Mouse (Mus musculus): ENCODE data around the gene Olfr545. TPM values are rescaled to one million over a fixed set of nuclear protein-coding genes. Genes with fewer than 3 reads are reported as not detected.

Olfr545 gene
- not detected for polyA plus RNA-seq (2012; fragmentation: generic; extraction: Trizol)

DNA sequence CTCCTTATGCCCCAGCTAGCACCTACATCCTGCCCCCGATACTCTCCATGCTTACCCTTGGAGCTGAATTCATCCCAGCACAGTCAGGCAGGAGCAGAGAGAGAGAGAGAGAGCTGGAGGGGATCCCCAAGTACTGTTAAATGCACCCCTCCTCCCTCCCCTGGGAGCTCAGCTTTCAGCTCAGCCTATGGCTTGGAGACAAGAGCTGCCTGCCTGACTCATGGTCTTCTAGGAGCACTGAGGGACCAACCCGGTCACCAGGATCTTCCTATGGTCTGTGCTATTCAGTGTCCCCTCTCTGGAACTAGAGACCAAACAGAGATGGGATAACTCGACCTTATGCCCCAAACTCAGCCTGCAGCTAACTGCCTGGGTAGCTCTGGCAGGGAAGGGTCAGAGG lies at the start of gene Olfr545:
Gene Olfr545 (minus strand): TSS at position 101 of the 400 bp plus-strand sequence.
- Histone ChIP-seq H3K4me3 (no peak within 1 kb of the TSS), H3K4me2 (ENCODE audit: low read depth) (no peak within 1 kb of the TSS), H3K27me3 (ENCODE audit: control insufficient read depth, insufficient read depth, insufficient read length) (no peaks in the 10 kb centered on the region), H3K36me3 (ENCODE audit: control insufficient read depth, insufficient read depth) (no peaks in the 10 kb centered on the region), H3K79me2 (ENCODE audit: control insufficient read depth, insufficient read depth) (no peaks in the 10 kb centered on the region), H3ac (ENCODE audit: control insufficient read depth, insufficient read length) (no peak within 1 kb of the TSS)
- TF ChIP-seq POLR2A (IDR thresholded peaks at IDR 0.05; ENCODE audit: insufficient read length, low read depth) = no peak
- no peak for TF ChIP-seq MYOG (IDR thresholded peaks at IDR 0.05; ENCODE audit: control insufficient read depth in 1 of 3, insufficient read depth in 1 of 3, insufficient read length in 2 of 3, low read depth in 2 of 3)
- no peak for TF ChIP-seq MYOD1 (IDR thresholded peaks at IDR 0.05; ENCODE audit: control insufficient read depth in 1 of 3, insufficient read length in 2 of 3, low read depth in 2 of 3)
- no peak for TF ChIP-seq MAX (IDR thresholded peaks at IDR 0.05; ENCODE audit: low read depth)
- no peak for TF ChIP-seq SRF (IDR thresholded peaks at IDR 0.05; ENCODE audit: control insufficient read depth, insufficient read length, low read depth)
- TF ChIP-seq POLR2AphosphoS2 (IDR thresholded peaks at IDR 0.05; ENCODE audit: insufficient read length, low read depth) = no peak

DNA sequence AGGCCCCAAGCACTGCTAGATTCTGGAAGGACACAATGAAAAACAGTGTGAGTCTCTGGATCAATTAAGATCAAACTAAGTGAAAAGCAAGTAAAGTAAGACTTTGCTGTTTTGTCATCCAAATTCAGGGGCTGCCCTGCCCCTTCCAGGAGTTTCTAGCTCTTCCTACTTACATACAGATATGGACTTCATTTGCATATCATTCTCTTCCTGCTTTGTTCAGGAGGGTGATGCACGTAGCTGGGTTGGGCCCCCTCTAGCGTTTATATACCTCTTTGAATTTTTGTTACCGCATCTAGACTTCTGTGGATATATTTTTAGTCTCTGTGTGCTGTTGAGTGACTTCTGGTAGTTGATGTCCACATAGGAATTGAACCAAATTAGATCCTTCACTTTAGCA lies 41.9 kb upstream of the Olfr545 start:
- TF ChIP-seq MYOD1 (IDR thresholded peaks at IDR 0.05; ENCODE audit: control insufficient read depth in 1 of 3, insufficient read length in 2 of 3, low read depth in 2 of 3) = no peak
- TF ChIP-seq SRF (IDR thresholded peaks at IDR 0.05; ENCODE audit: control insufficient read depth, insufficient read length, low read depth) = no peak
- no peak for TF ChIP-seq REST (IDR thresholded peaks at IDR 0.05; ENCODE audit: insufficient read depth, insufficient read length)
- TF ChIP-seq MYOG (IDR thresholded peaks at IDR 0.05; ENCODE audit: control insufficient read depth in 1 of 3, insufficient read depth in 1 of 3, insufficient read length in 2 of 3, low read depth in 2 of 3) = no peak
- TF ChIP-seq MAX (IDR thresholded peaks at IDR 0.05; ENCODE audit: low read depth) = no peak
- no peak for TF ChIP-seq CEBPB (IDR thresholded peaks at IDR 0.05; ENCODE audit: insufficient read depth, poor library complexity, severe bottlenecking)
- no peak for TF ChIP-seq E2F4 (IDR thresholded peaks at IDR 0.05; ENCODE audit: insufficient read depth)
- no peak for TF ChIP-seq POLR2A (IDR thresholded peaks at IDR 0.05; ENCODE audit: insufficient read length, low read depth)
- no peak for TF ChIP-seq USF1 (IDR thresholded peaks at IDR 0.05; ENCODE audit: low read depth)
- no peak for TF ChIP-seq TCF12 (IDR thresholded peaks at IDR 0.05; ENCODE audit: insufficient read depth, poor library complexity, severe bottlenecking)
- no peak for TF ChIP-seq TCF3 (IDR thresholded peaks at IDR 0.05; ENCODE audit: insufficient read length, low read depth)
- no peak for TF ChIP-seq POLR2AphosphoS2 (IDR thresholded peaks at IDR 0.05; ENCODE audit: insufficient read length, low read depth)
- no peaks in the 10 kb centered on the region for H3K27me3 ChIP-seq (ENCODE audit: control insufficient read depth, insufficient read depth, insufficient read length)
- no peak overlapping the region for H3ac ChIP-seq (ENCODE audit: control insufficient read depth, insufficient read length)
- no peak overlapping the region for H3K4me3 ChIP-seq
- H3K4me2 ChIP-seq (ENCODE audit: low read depth) = no peak overlapping the region
- no peaks in the 10 kb centered on the region for H3K36me3 ChIP-seq (ENCODE audit: control insufficient read depth, insufficient read depth)
- no peaks in the 10 kb centered on the region for H3K79me2 ChIP-seq (ENCODE audit: control insufficient read depth, insufficient read depth)

DNA sequence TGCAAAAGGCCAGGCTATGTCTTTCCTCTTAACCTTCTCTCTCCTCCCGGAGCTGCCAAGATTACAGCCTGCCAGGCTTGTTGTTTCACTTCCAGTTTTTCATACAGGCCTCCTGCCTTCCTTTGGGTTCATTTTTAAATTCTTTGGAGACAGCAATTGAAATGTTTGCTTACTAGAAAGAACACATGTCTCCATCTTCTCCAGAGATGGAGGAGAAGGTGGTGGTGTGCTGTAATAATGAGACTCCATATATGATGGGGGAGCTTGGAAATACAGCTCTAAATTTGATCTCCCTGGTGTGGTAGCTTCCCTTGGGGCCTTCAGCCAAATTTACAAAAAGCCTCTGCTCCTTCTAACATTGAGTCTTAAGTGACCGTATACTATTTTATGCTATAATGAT lies 41.2 kb upstream of the Olfr545 start, which contains the start of gene Olfr548-ps1:
Gene Olfr548-ps1 (plus strand): TSS at position 301 of the 400 bp plus-strand sequence.
- Histone ChIP-seq H3ac (ENCODE audit: control insufficient read depth, insufficient read length) (no peak within 1 kb of the TSS), H3K36me3 (ENCODE audit: control insufficient read depth, insufficient read depth) (no peaks in the 10 kb centered on the region), H3K27me3 (ENCODE audit: control insufficient read depth, insufficient read depth, insufficient read length) (no peaks in the 10 kb centered on the region), H3K4me2 (ENCODE audit: low read depth) (no peak within 1 kb of the TSS), H3K4me3 (no peak within 1 kb of the TSS), H3K79me2 (ENCODE audit: control insufficient read depth, insufficient read depth) (no peaks in the 10 kb centered on the region)
- TF ChIP-seq MYOD1 (IDR thresholded peaks at IDR 0.05; ENCODE audit: control insufficient read depth in 1 of 3, insufficient read length in 2 of 3, low read depth in 2 of 3) = no peak

DNA sequence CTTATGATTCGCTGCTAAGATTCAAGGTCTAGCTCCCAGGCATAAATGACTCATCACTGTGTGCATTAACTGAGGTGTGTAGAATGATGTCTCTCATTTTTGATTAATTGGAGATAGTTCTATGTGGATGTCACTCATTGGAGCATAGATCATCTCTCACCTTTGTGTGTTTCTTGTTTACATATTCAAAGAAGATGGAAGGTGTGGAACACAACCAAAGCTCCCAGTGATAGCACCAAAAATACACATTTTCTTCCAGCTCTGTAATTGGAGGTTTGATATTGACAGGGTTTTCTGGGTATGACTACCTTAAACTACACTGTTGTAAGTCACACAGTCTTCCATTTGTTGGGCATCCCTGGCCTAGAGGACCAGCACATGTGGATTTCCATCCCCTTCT lies 35.1 kb upstream of the Olfr545 start, which contains the start of gene Olfr547:
Gene Olfr547 (plus strand): TSS at position 301 of the 400 bp plus-strand sequence.
- Histone ChIP-seq H3K27me3 (ENCODE audit: control insufficient read depth, insufficient read depth, insufficient read length) (no peaks in the 10 kb centered on the region), H3K36me3 (ENCODE audit: control insufficient read depth, insufficient read depth) (no peaks in the 10 kb centered on the region), H3K79me2 (ENCODE audit: control insufficient read depth, insufficient read depth) (no peaks in the 10 kb centered on the region), H3K4me2 (ENCODE audit: low read depth) (no peak within 1 kb of the TSS), H3K4me3 (no peak within 1 kb of the TSS), H3ac (ENCODE audit: control insufficient read depth, insufficient read length) (no peak within 1 kb of the TSS)
- no peak for TF ChIP-seq MYOD1 (IDR thresholded peaks at IDR 0.05; ENCODE audit: control insufficient read depth in 1 of 3, insufficient read length in 2 of 3, low read depth in 2 of 3)
- no peak for TF ChIP-seq USF1 (IDR thresholded peaks at IDR 0.05; ENCODE audit: low read depth)
- TF ChIP-seq SRF (IDR thresholded peaks at IDR 0.05; ENCODE audit: control insufficient read depth, insufficient read length, low read depth) = no peak
- no peak for TF ChIP-seq TCF3 (IDR thresholded peaks at IDR 0.05; ENCODE audit: insufficient read length, low read depth)
- TF ChIP-seq POLR2AphosphoS2 (IDR thresholded peaks at IDR 0.05; ENCODE audit: insufficient read length, low read depth) = no peak
- TF ChIP-seq E2F4 (IDR thresholded peaks at IDR 0.05; ENCODE audit: insufficient read depth) = no peak
- no peak for TF ChIP-seq CEBPB (IDR thresholded peaks at IDR 0.05; ENCODE audit: insufficient read depth, poor library complexity, severe bottlenecking)
- TF ChIP-seq POLR2A (IDR thresholded peaks at IDR 0.05; ENCODE audit: insufficient read length, low read depth) = no peak
- TF ChIP-seq REST (IDR thresholded peaks at IDR 0.05; ENCODE audit: insufficient read depth, insufficient read length) = no peak
- TF ChIP-seq TCF12 (IDR thresholded peaks at IDR 0.05; ENCODE audit: insufficient read depth, poor library complexity, severe bottlenecking) = no peak
- TF ChIP-seq MYOG (IDR thresholded peaks at IDR 0.05; ENCODE audit: control insufficient read depth in 1 of 3, insufficient read depth in 1 of 3, insufficient read length in 2 of 3, low read depth in 2 of 3) = no peak

DNA sequence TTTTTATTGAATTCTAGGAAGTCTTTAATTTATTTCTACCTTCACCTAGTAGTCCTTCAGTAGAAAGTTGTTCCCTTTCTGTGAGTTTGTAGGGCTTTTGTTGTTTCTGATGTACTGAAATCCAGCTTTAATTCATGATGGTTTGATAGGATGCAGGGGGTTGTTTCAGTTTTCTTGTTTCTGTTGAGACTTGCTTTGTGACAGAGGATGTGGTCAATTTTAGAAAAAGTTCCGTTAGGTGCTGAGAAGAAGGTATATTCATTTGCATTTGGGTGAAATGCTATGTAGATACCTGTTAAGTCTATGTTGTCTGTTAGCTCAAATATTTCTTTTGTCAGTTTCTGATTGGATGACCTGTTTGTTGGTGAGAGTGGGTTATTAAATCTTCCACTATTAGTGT lies 29.7 kb upstream of the Olfr545 start:
- Histone ChIP-seq H3K4me2 (ENCODE audit: low read depth) (no peak overlapping the region), H3K79me2 (ENCODE audit: control insufficient read depth, insufficient read depth) (no peaks in the 10 kb centered on the region), H3K4me3 (no peak overlapping the region), H3ac (ENCODE audit: control insufficient read depth, insufficient read length) (no peak overlapping the region), H3K36me3 (ENCODE audit: control insufficient read depth, insufficient read depth) (no peaks in the 10 kb centered on the region), H3K27me3 (ENCODE audit: control insufficient read depth, insufficient read depth, insufficient read length) (no peaks in the 10 kb centered on the region)
- TF ChIP-seq MAX (IDR thresholded peaks at IDR 0.05; ENCODE audit: low read depth) = no peak
- no peak for TF ChIP-seq POLR2AphosphoS2 (IDR thresholded peaks at IDR 0.05; ENCODE audit: insufficient read length, low read depth)
- no peak for TF ChIP-seq TCF3 (IDR thresholded peaks at IDR 0.05; ENCODE audit: insufficient read length, low read depth)
- TF ChIP-seq USF1 (IDR thresholded peaks at IDR 0.05; ENCODE audit: low read depth) = no peak
- no peak for TF ChIP-seq CEBPB (IDR thresholded peaks at IDR 0.05; ENCODE audit: insufficient read depth, poor library complexity, severe bottlenecking)
- TF ChIP-seq POLR2A (IDR thresholded peaks at IDR 0.05; ENCODE audit: insufficient read length, low read depth) = no peak
- no peak for TF ChIP-seq SRF (IDR thresholded peaks at IDR 0.05; ENCODE audit: control insufficient read depth, insufficient read length, low read depth)
- TF ChIP-seq TCF12 (IDR thresholded peaks at IDR 0.05; ENCODE audit: insufficient read depth, poor library complexity, severe bottlenecking) = no peak
- TF ChIP-seq MYOG (IDR thresholded peaks at IDR 0.05; ENCODE audit: control insufficient read depth in 1 of 3, insufficient read depth in 1 of 3, insufficient read length in 2 of 3, low read depth in 2 of 3) = no peak
- no peak for TF ChIP-seq MYOD1 (IDR thresholded peaks at IDR 0.05; ENCODE audit: control insufficient read depth in 1 of 3, insufficient read length in 2 of 3, low read depth in 2 of 3)
- no peak for TF ChIP-seq E2F4 (IDR thresholded peaks at IDR 0.05; ENCODE audit: insufficient read depth)
- no peak for TF ChIP-seq REST (IDR thresholded peaks at IDR 0.05; ENCODE audit: insufficient read depth, insufficient read length)
